28 mouse cellular contexts compared by ENCODE assay signal in genomic region chr14:17629215-17629614, GRCm38 (mm10). TPM values are rescaled to one million over a fixed set of nuclear protein-coding genes. Genes with fewer than 3 reads are reported as not detected.
DNase-seq lines count a peak whose midpoint lies in the region; ATAC-seq lines count a peak whose summit lies in the region.
"Had no signal": no experiment of that assay in that cellular context is flagged by ENCODE, and none has a peak within 500 bp of the region (broad histone marks: within the 10 kb centered on the region; RNA-seq: fewer than 3 reads in every experiment).

No protein-coding gene starts in this region.

- no peak overlapping the region for H3K4me2 ChIP-seq in forebrain, embryonic 15.5 days (replicated peaks)
- no peak overlapping the region for H3K4me2 ChIP-seq in hindbrain, embryonic 16.5 days (ENCODE audit: low read length)
- H3K4me2 ChIP-seq in hindbrain, embryonic 13.5 days, result no peak overlapping the region
- H3K4me2 ChIP-seq in midbrain, embryonic 15.5 days, result no peak overlapping the region
- no peak overlapping the region for H3K4me2 ChIP-seq in midbrain, embryonic 13.5 days (replicated peaks)
- H3K4me2 ChIP-seq: heart, embryonic 12.5 days; limb, embryonic 15.5 days; liver, embryonic 13.5 days; stomach, embryonic 15.5 days had no signal

- no peaks in the 10 kb centered on the region for H3K9me3 ChIP-seq in forebrain, embryonic 15.5 days
- H3K9me3 ChIP-seq in forebrain, embryonic 10.5 days, result no peaks in the 10 kb centered on the region
- no peaks in the 10 kb centered on the region for H3K9me3 ChIP-seq in hindbrain, embryonic 16.5 days (ENCODE audit: control insufficient read depth, low read length)
- no peaks in the 10 kb centered on the region for H3K9me3 ChIP-seq in hindbrain, embryonic 13.5 days
- H3K9me3 ChIP-seq in midbrain, embryonic 15.5 days, result no peaks in the 10 kb centered on the region
- no peaks in the 10 kb centered on the region; the same call in 1 of the 2 replicates for H3K9me3 ChIP-seq in midbrain, embryonic 13.5 days
- H3K9me3 ChIP-seq: G1E; heart, embryonic 12.5 days; limb, embryonic 10.5 days; limb, embryonic 15.5 days; liver, embryonic 13.5 days; stomach, embryonic 15.5 days had no signal

- no peak overlapping the region for H3K4me3 ChIP-seq in forebrain, embryonic 15.5 days
- no peak overlapping the region for H3K4me3 ChIP-seq in forebrain, embryonic 10.5 days
- H3K4me3 ChIP-seq in hindbrain, embryonic 16.5 days (ENCODE audit: low read length), result no peak overlapping the region
- no peak overlapping the region for H3K4me3 ChIP-seq in hindbrain, embryonic 13.5 days
- no peak overlapping the region for H3K4me3 ChIP-seq in midbrain, embryonic 15.5 days
- H3K4me3 ChIP-seq in midbrain, embryonic 13.5 days (replicated peaks), result no peak overlapping the region
- H3K4me3 ChIP-seq: erythroblast, embryonic 14.5 days; gastrocnemius, adult 2 months; heart, adult 2 months; heart, embryonic 12.5 days; limb, embryonic 10.5 days; limb, embryonic 15.5 days; liver, embryonic 13.5 days; stomach, embryonic 15.5 days had no signal

- H3K36me3 ChIP-seq in forebrain, embryonic 15.5 days, result no peaks in the 10 kb centered on the region
- H3K36me3 ChIP-seq in forebrain, embryonic 10.5 days (replicated peaks), result no peaks in the 10 kb centered on the region
- no peaks in the 10 kb centered on the region for H3K36me3 ChIP-seq in hindbrain, embryonic 16.5 days (ENCODE audit: control insufficient read depth, insufficient read depth, low read length)
- H3K36me3 ChIP-seq in hindbrain, embryonic 13.5 days, result no peaks in the 10 kb centered on the region
- no peaks in the 10 kb centered on the region for H3K36me3 ChIP-seq in midbrain, embryonic 15.5 days (replicated peaks)
- no peaks in the 10 kb centered on the region for H3K36me3 ChIP-seq in midbrain, embryonic 13.5 days
- H3K36me3 ChIP-seq: G1E; heart, embryonic 12.5 days; limb, embryonic 10.5 days; limb, embryonic 15.5 days; liver, embryonic 13.5 days; stomach, embryonic 15.5 days had no signal

- peak; percentile 37 for ATAC-seq in forebrain, embryonic 15.5 days (replicated peaks)
- peak; percentile 50; the same call in 1 of the 2 replicates for ATAC-seq in hindbrain, embryonic 16.5 days
- no peak for ATAC-seq in hindbrain, embryonic 13.5 days (ENCODE audit: low FRiP score)
- peak; percentile 34 for ATAC-seq in midbrain, embryonic 15.5 days (replicated peaks)
- no peak for ATAC-seq in midbrain, embryonic 13.5 days
- ATAC-seq: intestine, embryonic 16.5 days; lung, postnatal 0 days had no signal

- H3K27ac ChIP-seq in forebrain, embryonic 15.5 days (replicated peaks), result no peak overlapping the region
- no peak overlapping the region for H3K27ac ChIP-seq in forebrain, embryonic 10.5 days
- no peak overlapping the region for H3K27ac ChIP-seq in hindbrain, embryonic 16.5 days (ENCODE audit: low read depth, low read length)
- H3K27ac ChIP-seq in hindbrain, embryonic 13.5 days, result no peak overlapping the region
- no peak overlapping the region for H3K27ac ChIP-seq in midbrain, embryonic 15.5 days
- no peak overlapping the region for H3K27ac ChIP-seq in midbrain, embryonic 13.5 days
- H3K27ac ChIP-seq: gastrocnemius, adult 2 months; heart, adult 2 months; kidney, postnatal 0 days; limb, embryonic 10.5 days; limb, embryonic 15.5 days; liver, embryonic 13.5 days; stomach, embryonic 15.5 days had no signal

- no peak overlapping the region for H3K9ac ChIP-seq in forebrain, embryonic 15.5 days (replicated peaks)
- H3K9ac ChIP-seq in hindbrain, embryonic 16.5 days (ENCODE audit: low read depth, low read length), result no peak overlapping the region
- no peak overlapping the region for H3K9ac ChIP-seq in hindbrain, embryonic 13.5 days
- no peak overlapping the region for H3K9ac ChIP-seq in midbrain, embryonic 15.5 days
- H3K9ac ChIP-seq in midbrain, embryonic 13.5 days (replicated peaks), result no peak overlapping the region
- H3K9ac ChIP-seq: heart, embryonic 12.5 days; limb, embryonic 15.5 days; liver, embryonic 13.5 days; stomach, embryonic 15.5 days had no signal

- no peaks in the 10 kb centered on the region for H3K27me3 ChIP-seq in forebrain, embryonic 15.5 days
- no peaks in the 10 kb centered on the region for H3K27me3 ChIP-seq in forebrain, embryonic 10.5 days (ENCODE audit: poor library complexity, severe bottlenecking)
- H3K27me3 ChIP-seq in hindbrain, embryonic 16.5 days (replicated peaks; ENCODE audit: control insufficient read depth, insufficient read depth, low read length), result no peaks in the 10 kb centered on the region
- H3K27me3 ChIP-seq in hindbrain, embryonic 13.5 days, result no peaks in the 10 kb centered on the region
- H3K27me3 ChIP-seq in midbrain, embryonic 15.5 days (replicated peaks), result no peaks in the 10 kb centered on the region
- no peaks in the 10 kb centered on the region for H3K27me3 ChIP-seq in midbrain, embryonic 13.5 days
- H3K27me3 ChIP-seq: heart, embryonic 12.5 days; limb, embryonic 15.5 days; liver, embryonic 13.5 days; stomach, embryonic 15.5 days had no signal

- 36% methylated on average over 5 of the region's 5 CpGs for WGBS in forebrain, embryonic 15.5 days
- WGBS in forebrain, embryonic 10.5 days, result 79% methylated on average over 5 of the region's 5 CpGs
- WGBS in hindbrain, embryonic 16.5 days, result 43% methylated on average over 5 of the region's 5 CpGs
- 64% methylated on average over 5 of the region's 5 CpGs for WGBS in hindbrain, embryonic 13.5 days
- 50% methylated on average over 5 of the region's 5 CpGs for WGBS in midbrain, embryonic 15.5 days
- 56% methylated on average over 5 of the region's 5 CpGs for WGBS in midbrain, embryonic 13.5 days

- DNase-seq in forebrain, embryonic 10.5 days (ENCODE audit: extremely low spot score, low spot score), result no peak
- peak; percentile 50 for DNase-seq in brain, adult 2 months (ENCODE audit: low read depth, low spot score)
- no peak for DNase-seq in urinary bladder, postnatal 14 days (ENCODE audit: low spot score)
- DNase-seq: adrenal gland, postnatal 14 days; cerebellum, adult 2 months; cerebellum, postnatal 14 days; gastrocnemius, adult 2 months; gastrocnemius, postnatal 36 days; heart, adult 2 months; kidney, adult 8-10 months; kidney, postnatal 4 days; liver, embryonic 13.5 days; lung, adult 18-20 months; lung, postnatal 4 days had no signal

- 0 out of 2 replicates have a peak, but pooled peaks cover 4% of the 10 kb centered on the region for H3K4me1 ChIP-seq in forebrain, embryonic 15.5 days
- H3K4me1 ChIP-seq in forebrain, embryonic 10.5 days, result peaks cover 10% of the 10 kb centered on the region
- peaks cover 5% of the 10 kb centered on the region for H3K4me1 ChIP-seq in hindbrain, embryonic 16.5 days (ENCODE audit: control insufficient read depth, insufficient read depth, low read depth, low read length)
- peaks cover 5% of the 10 kb centered on the region; the same call in 1 of the 2 replicates for H3K4me1 ChIP-seq in hindbrain, embryonic 13.5 days (replicated peaks)
- H3K4me1 ChIP-seq in midbrain, embryonic 15.5 days, result peaks cover 3% of the 10 kb centered on the region; the same call in 1 of the 2 replicates
- H3K4me1 ChIP-seq in midbrain, embryonic 13.5 days (replicated peaks), result peaks cover 5% of the 10 kb centered on the region; the same call in 1 of the 2 replicates
- H3K4me1 ChIP-seq: liver, embryonic 13.5 days had no signal

RNA-seq across cellular contexts. Expression of gene Thrb, which starts 30.8 kb away (rescaled TPM):
- 1.6 and 2.4 TPM in 2 replicates for polyA plus RNA-seq in forebrain, embryonic 15.5 days (2015; fragmentation: Nextera tagmentation; extraction: Ambion mirVana)
- 0.73 and 0.74 TPM in 2 replicates for polyA plus RNA-seq in forebrain, embryonic 10.5 days (2016; fragmentation: Nextera tagmentation; extraction: Ambion mirVana)
- polyA plus RNA-seq in hindbrain, embryonic 16.5 days (2015; fragmentation: Nextera tagmentation; extraction: Ambion mirVana), result 2.2 and 3.0 TPM in 2 replicates
- polyA plus RNA-seq in hindbrain, embryonic 13.5 days (2015; fragmentation: Nextera tagmentation; extraction: Ambion mirVana), result 0.69 and 0.92 TPM in 2 replicates
- 2.3 TPM in 2 replicates for polyA plus RNA-seq in midbrain, embryonic 15.5 days (2015; fragmentation: Nextera tagmentation; extraction: Ambion mirVana)
- polyA plus RNA-seq in midbrain, embryonic 13.5 days (2015; fragmentation: Nextera tagmentation; extraction: Ambion mirVana), result 1.2 and 1.3 TPM in 2 replicates

Comparison
In these comparisons a context has a peak if more than half of its experiments do, and no peak if none do; other contexts are left out.
1. ATAC-seq: peak in forebrain, embryonic 15.5 days (single experiment), hindbrain, embryonic 16.5 days (single experiment) and midbrain, embryonic 15.5 days (single experiment); none in hindbrain, embryonic 13.5 days (single experiment) and midbrain, embryonic 13.5 days (single experiment).